Mouse (Mus musculus) limb, embryonic 15.5 days (tissue): ENCODE results near the gene Vti1a. TPM values are rescaled to one million over a fixed set of nuclear protein-coding genes. Genes with fewer than 3 reads are reported as not detected.

Experiments
- ATAC-seq: fragments of 200-750 bp; cut with Nextera tagmentation; 2 replicates; pipeline ENCODE4 v1.8.0; 2017; ENCODE audit warnings: low read depth, moderate TSS enrichment; ENCODE audit not compliant: insufficient number of reproducible peaks, low FRiP score, low TSS enrichment
- H3K27ac ChIP-seq: fragments of 300-500 bp; sonication (generic); 2 replicates; pipeline ENCODE4 v1.5.1; 2015; ENCODE audit warnings: moderate library complexity, mild to moderate bottlenecking, inconsistent platforms
- H3K27me3 ChIP-seq: fragments of 300-500 bp; sonication (generic); 2 replicates; pipeline ENCODE4 v1.6.1; 2015; ENCODE audit warnings: inconsistent platforms
- H3K36me3 ChIP-seq: fragments of 300-500 bp; sonication (generic); 2 replicates; pipeline ENCODE4 v1.6.1; 2015; ENCODE audit warnings: inconsistent platforms
- H3K4me1 ChIP-seq: fragments of 300-500 bp; sonication (generic); 2 replicates; pipeline ENCODE4 v1.6.1; 2015; ENCODE audit warnings: inconsistent platforms
- H3K4me2 ChIP-seq: fragments of 300-500 bp; sonication (generic); 2 replicates; pipeline ENCODE4 v1.6.1; 2015; ENCODE audit warnings: mild to moderate bottlenecking, inconsistent platforms
- H3K4me3 ChIP-seq: fragments of 300-500 bp; sonication (generic); 2 replicates; pipeline ENCODE4 v1.5.1; 2015; ENCODE audit warnings: mild to moderate bottlenecking, inconsistent platforms
- H3K9ac ChIP-seq: fragments of 300-500 bp; sonication (generic); 2 replicates; pipeline ENCODE4 v1.6.1; 2015; ENCODE audit warnings: inconsistent platforms
- H3K9me3 ChIP-seq: fragments of 300-500 bp; sonication (generic); 2 replicates; pipeline ENCODE4 v1.6.1; 2016; ENCODE audit warnings: inconsistent platforms
- WGBS: fragments of 180-500 bp; shearing (Covaris S2); methylation state at CpG from one replicate; pipeline ENCODE4 v1.1.7; 2015; 5-methylcytosine and 5-hydroxymethylcytosine counted together
- polyA plus RNA-seq: library from polyadenylated mRNA; unstranded; fragments of >200 nt; fragmentation: Nextera tagmentation; extraction: Ambion mirVana; gene quantifications from 2 replicates; pipeline ENCODE4 v1.2.1, GENCODE M21; 2015

Gene Vti1a
- polyA plus RNA-seq, 1 experiment from 2014 or later = 26.4 TPM

- H3K27ac ChIP-seq = no peak overlapping the region
- no peak overlapping the region for H3K4me2 ChIP-seq
- no peak for ATAC-seq
- H3K9ac ChIP-seq = no peak overlapping the region
- H3K27me3 ChIP-seq = no peaks in the 10 kb centered on the region
- H3K4me3 ChIP-seq = no peak overlapping the region
- H3K9me3 ChIP-seq = no peaks in the 10 kb centered on the region
- WGBS = 81% methylated on average over 6 of the region's 6 CpGs
- no peaks in the 10 kb centered on the region; the same call in 1 of the 2 replicates for H3K36me3 ChIP-seq
- peaks cover 10% of the 10 kb centered on the region for H3K4me1 ChIP-seq
Observed at GRCm38 (mm10) chr19:55340521-55340920, 24.4 kb downstream of the Vti1a start.

GRCm38 (mm10) chr19:55341377-55341776, 25.3 kb downstream of the Vti1a start:
- no peak overlapping the region for H3K4me3 ChIP-seq
- H3K27me3 ChIP-seq = no peaks in the 10 kb centered on the region
- WGBS = 65% methylated on average over 3 of the region's 3 CpGs
- H3K9ac ChIP-seq = no peak overlapping the region
- no peak overlapping the region for H3K4me2 ChIP-seq
- no peaks in the 10 kb centered on the region; the same call in 1 of the 2 replicates for H3K36me3 ChIP-seq
- ATAC-seq = no peak
- no peaks in the 10 kb centered on the region for H3K9me3 ChIP-seq
- H3K4me1 ChIP-seq = peaks cover 10% of the 10 kb centered on the region
- no peak overlapping the region for H3K27ac ChIP-seq

- H3K4me3 ChIP-seq = no peak overlapping the region
- no peak overlapping the region for H3K9ac ChIP-seq
- no peaks in the 10 kb centered on the region for H3K27me3 ChIP-seq
- 87% methylated on average over 7 of the region's 7 CpGs for WGBS
- H3K36me3 ChIP-seq = no peaks in the 10 kb centered on the region; the same call in 1 of the 2 replicates
- H3K4me1 ChIP-seq = peaks cover 10% of the 10 kb centered on the region
- H3K4me2 ChIP-seq = no peak overlapping the region
- ATAC-seq = no peak
- H3K27ac ChIP-seq = no peak overlapping the region
- no peaks in the 10 kb centered on the region for H3K9me3 ChIP-seq
Observed at GRCm38 (mm10) chr19:55342423-55342822, 26.3 kb downstream of the Vti1a start.

GRCm38 (mm10) chr19:55343274-55343673, 27.2 kb downstream of the Vti1a start:
- WGBS = 84% methylated on average over 9 of the region's 9 CpGs
- H3K9ac ChIP-seq = no peak overlapping the region

GRCm38 (mm10) chr19:55348187-55348586, 32.1 kb downstream of the Vti1a start:
- no peaks in the 10 kb centered on the region for H3K27me3 ChIP-seq
- H3K9me3 ChIP-seq = no peaks in the 10 kb centered on the region
- 82% methylated on average over 3 of the region's 3 CpGs for WGBS
- ATAC-seq = no peak
- H3K4me3 ChIP-seq = no peak overlapping the region
- H3K4me1 ChIP-seq = no peaks in the 10 kb centered on the region; the same call in 1 of the 2 replicates
- no peak overlapping the region for H3K4me2 ChIP-seq
- H3K36me3 ChIP-seq = no peaks in the 10 kb centered on the region
- no peak overlapping the region for H3K9ac ChIP-seq
- no peak overlapping the region for H3K27ac ChIP-seq

More at GRCm38 (mm10) chr19:55343274-55343673, 27.2 kb downstream of the Vti1a start:
- H3K9me3 ChIP-seq = no peaks in the 10 kb centered on the region
- H3K27ac ChIP-seq = no peak overlapping the region
- H3K4me3 ChIP-seq = no peak overlapping the region
- peaks cover 8% of the 10 kb centered on the region for H3K4me1 ChIP-seq
- H3K4me2 ChIP-seq = no peak overlapping the region
- no peaks in the 10 kb centered on the region for H3K27me3 ChIP-seq
- no peaks in the 10 kb centered on the region; the same call in 1 of the 2 replicates for H3K36me3 ChIP-seq
- no peak for ATAC-seq

- H3K4me2 ChIP-seq = no peak overlapping the region
- no peak for ATAC-seq
- H3K4me1 ChIP-seq = no peaks in the 10 kb centered on the region; the same call in 1 of the 2 replicates
- H3K36me3 ChIP-seq = no peaks in the 10 kb centered on the region
- no peak overlapping the region for H3K4me3 ChIP-seq
- H3K27me3 ChIP-seq = no peaks in the 10 kb centered on the region
- H3K9me3 ChIP-seq = no peaks in the 10 kb centered on the region
- H3K27ac ChIP-seq = no peak overlapping the region
- no peak overlapping the region for H3K9ac ChIP-seq
- 67% methylated on average over 9 of the region's 9 CpGs for WGBS
Observed at GRCm38 (mm10) chr19:55350673-55351378, 34.7 kb downstream of the Vti1a start.

- Histone ChIP-seq H3K4me2 (no peak overlapping the region), H3K27ac (no peak overlapping the region), H3K9me3 (no peaks in the 10 kb centered on the region), H3K9ac (no peak overlapping the region), H3K4me3 (no peak overlapping the region), H3K27me3 (no peaks in the 10 kb centered on the region), H3K4me1 (no peaks in the 10 kb centered on the region), H3K36me3 (no peaks in the 10 kb centered on the region)
- no peak for ATAC-seq
- WGBS = 90% methylated on average over 9 of the region's 9 CpGs
Observed at GRCm38 (mm10) chr19:55362606-55363005, 46.5 kb downstream of the Vti1a start.

- no peaks in the 10 kb centered on the region for H3K9me3 ChIP-seq
- no peak overlapping the region for H3K27ac ChIP-seq
- no peak overlapping the region for H3K4me3 ChIP-seq
- no peak overlapping the region for H3K4me2 ChIP-seq
- no peaks in the 10 kb centered on the region for H3K4me1 ChIP-seq
- no peaks in the 10 kb centered on the region for H3K36me3 ChIP-seq
- H3K27me3 ChIP-seq = no peaks in the 10 kb centered on the region
- no peak overlapping the region for H3K9ac ChIP-seq
- 58% methylated on average over 3 of the region's 3 CpGs for WGBS
- ATAC-seq = no peak
Observed at GRCm38 (mm10) chr19:55369691-55370090, 53.6 kb downstream of the Vti1a start.

GRCm38 (mm10) chr19:55376331-55376730, 60.2 kb downstream of the Vti1a start:
- Histone ChIP-seq H3K9ac (no peak overlapping the region), H3K9me3 (no peaks in the 10 kb centered on the region), H3K4me1 (peaks cover 3% of the 10 kb centered on the region; the same call in 1 of the 2 replicates), H3K27ac (no peak overlapping the region), H3K4me3 (no peak overlapping the region), H3K36me3 (no peaks in the 10 kb centered on the region), H3K27me3 (no peaks in the 10 kb centered on the region), H3K4me2 (no peak overlapping the region)
- 42% methylated on average over 6 of the region's 6 CpGs for WGBS
- ATAC-seq = no peak

GRCm38 (mm10) chr19:55377465-55377864, 61.4 kb downstream of the Vti1a start:
- Histone ChIP-seq H3K4me3 (no peak overlapping the region), H3K27me3 (no peaks in the 10 kb centered on the region), H3K27ac (no peak overlapping the region), H3K9ac (no peak overlapping the region), H3K36me3 (no peaks in the 10 kb centered on the region), H3K4me1 (peaks cover 3% of the 10 kb centered on the region; the same call in 1 of the 2 replicates), H3K4me2 (no peak overlapping the region), H3K9me3 (no peaks in the 10 kb centered on the region)
- 81% methylated on average over 4 of the region's 4 CpGs for WGBS
- ATAC-seq = no peak

- WGBS = 54% methylated on average over 2 of the region's 2 CpGs
- no peak for ATAC-seq
- Histone ChIP-seq H3K4me2 (no peak overlapping the region), H3K27me3 (no peaks in the 10 kb centered on the region), H3K4me1 (peaks cover 3% of the 10 kb centered on the region; the same call in 1 of the 2 replicates), H3K27ac (no peak overlapping the region), H3K4me3 (no peak overlapping the region), H3K9me3 (no peaks in the 10 kb centered on the region), H3K9ac (no peak overlapping the region), H3K36me3 (no peaks in the 10 kb centered on the region)
Observed at GRCm38 (mm10) chr19:55378884-55379283, 62.8 kb downstream of the Vti1a start.

GRCm38 (mm10) chr19:55380764-55381163, 64.7 kb downstream of the Vti1a start:
- Histone ChIP-seq H3K4me3 (no peak overlapping the region), H3K4me2 (no peak overlapping the region), H3K9ac (no peak overlapping the region), H3K27ac (no peak overlapping the region), H3K27me3 (no peaks in the 10 kb centered on the region), H3K9me3 (no peaks in the 10 kb centered on the region), H3K36me3 (no peaks in the 10 kb centered on the region), H3K4me1 (peaks cover 3% of the 10 kb centered on the region; the same call in 1 of the 2 replicates)
- no peak for ATAC-seq
- 42% methylated on average over 12 of the region's 12 CpGs for WGBS
